Mouse (Mus musculus) CD4-positive, CD25-positive, alpha-beta regulatory T cell, adult 2 months (primary cell): Measurements from ENCODE around the gene P2rx5.

ENCODE experiments used
- DNase-seq: peaks from one replicate; pipeline ENCODE4 v3.0.0-alpha.2; 2012; ENCODE audit warnings: low read depth, low spot score

Gene P2rx5

GRCm38 (mm10) chr11:73159957-73160810, at the start of gene P2rx5:
Gene P2rx5 (plus strand): TSS chr11:73160421.
- DNase-seq: peak; percentile 30

DNA sequence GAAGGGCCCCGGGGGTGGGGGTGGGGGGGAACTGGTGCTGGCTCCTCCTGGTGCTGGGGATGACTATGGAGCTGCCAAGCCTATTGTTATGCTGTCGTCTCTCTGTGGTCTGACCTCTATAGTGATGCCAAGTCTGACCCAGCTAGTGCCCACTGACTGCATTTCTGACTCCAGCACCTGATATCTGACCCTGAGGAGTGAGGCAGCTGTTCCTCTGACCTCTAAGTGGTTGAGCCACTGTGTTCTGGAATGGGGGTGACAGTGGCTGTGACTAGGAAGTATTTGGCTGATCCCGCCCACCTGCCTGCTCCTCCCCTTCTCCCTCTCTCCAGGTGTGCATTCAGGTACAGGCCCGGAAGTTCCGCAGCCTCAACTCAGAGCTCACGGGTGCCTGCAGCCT, 48.8 kb upstream of the P2rx5 start:
- DNase-seq: no peak

DNA sequence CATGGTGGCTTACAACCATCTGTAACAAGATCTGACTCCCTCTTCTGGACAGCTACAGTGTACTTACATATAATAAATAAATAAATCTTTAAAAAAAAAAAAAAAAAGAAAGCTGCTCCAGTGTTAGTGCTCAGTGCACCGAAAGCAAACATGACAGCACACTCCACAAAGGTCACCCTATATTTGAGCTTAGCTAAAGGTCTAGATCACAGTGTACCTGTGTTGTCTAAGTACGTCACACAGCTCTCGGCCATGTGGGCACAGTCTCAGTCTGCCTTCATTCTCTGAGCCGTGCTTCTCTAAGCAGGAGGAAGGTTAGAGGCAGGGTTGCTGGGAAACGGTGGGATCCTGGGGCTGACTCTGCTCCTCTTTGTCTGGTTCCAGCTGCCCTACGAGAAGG, 33.7 kb upstream of the P2rx5 start:
- DNase-seq: no peak

GRCm38 (mm10) chr11:73131020-73131419, 29.2 kb upstream of the P2rx5 start:
- peak; percentile 84 for DNase-seq

- peak; percentile 25 for DNase-seq
Observed at GRCm38 (mm10) chr11:73132999-73133398, 27.2 kb upstream of the P2rx5 start.

GRCm38 (mm10) chr11:73134222-73134621, 26.0 kb upstream of the P2rx5 start:
- no peak for DNase-seq

- DNase-seq: peak; percentile 55
Observed at GRCm38 (mm10) chr11:73136587-73136986, 23.6 kb upstream of the P2rx5 start.

GRCm38 (mm10) chr11:73137116-73137515, 23.1 kb upstream of the P2rx5 start:
- peak; percentile 46 for DNase-seq

DNA sequence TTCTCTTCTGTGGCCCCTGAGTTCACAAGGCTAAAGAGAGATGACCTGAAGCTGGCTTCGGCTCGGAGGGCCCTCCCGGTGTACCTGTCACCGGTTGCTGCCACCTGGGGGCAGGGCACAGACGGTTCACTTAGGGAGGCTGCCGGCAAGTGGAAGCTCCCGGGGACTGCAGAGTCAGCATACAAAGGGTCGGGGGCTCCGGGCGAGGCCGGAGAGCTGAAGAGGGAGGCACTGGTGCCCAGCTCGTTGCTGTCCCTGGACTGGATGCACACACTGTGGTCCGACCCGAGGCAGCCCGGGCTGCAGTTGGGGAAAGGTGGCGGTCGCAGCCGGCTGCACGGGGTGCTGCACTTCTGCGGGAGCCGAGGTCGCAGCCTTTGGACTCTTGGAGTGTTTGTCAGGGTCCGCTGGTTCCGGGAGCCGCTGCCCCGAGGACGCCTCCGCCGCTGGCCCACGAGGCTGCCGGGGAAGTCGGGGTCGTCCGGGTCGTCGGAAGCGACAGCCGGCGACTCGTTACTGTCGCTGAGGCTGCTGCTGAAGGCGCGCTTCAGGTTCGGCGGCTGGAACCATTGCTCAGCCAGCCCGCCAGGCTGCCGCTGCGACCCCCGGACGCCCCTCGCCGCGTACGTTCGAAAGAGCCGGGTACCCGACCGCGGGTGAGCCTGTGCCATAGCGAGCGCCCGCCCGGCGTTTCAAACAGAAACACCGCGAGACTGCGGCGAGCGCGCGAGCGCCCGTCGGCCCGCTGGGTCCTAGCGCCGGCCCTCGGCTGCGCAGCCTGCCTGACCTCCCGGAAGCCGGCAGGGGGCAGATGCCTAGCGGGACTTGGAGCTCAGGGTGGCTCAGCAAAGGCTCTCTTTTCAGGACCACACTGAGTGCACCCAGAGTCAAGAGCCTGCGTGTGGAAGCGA, 22.4 kb upstream of the P2rx5 start, which contains the start of gene Haspin:
Gene Haspin, minus strand, starts transcription at position 704 of the 911 bp plus-strand sequence.
- DNase-seq: peak; percentile 94

DNA sequence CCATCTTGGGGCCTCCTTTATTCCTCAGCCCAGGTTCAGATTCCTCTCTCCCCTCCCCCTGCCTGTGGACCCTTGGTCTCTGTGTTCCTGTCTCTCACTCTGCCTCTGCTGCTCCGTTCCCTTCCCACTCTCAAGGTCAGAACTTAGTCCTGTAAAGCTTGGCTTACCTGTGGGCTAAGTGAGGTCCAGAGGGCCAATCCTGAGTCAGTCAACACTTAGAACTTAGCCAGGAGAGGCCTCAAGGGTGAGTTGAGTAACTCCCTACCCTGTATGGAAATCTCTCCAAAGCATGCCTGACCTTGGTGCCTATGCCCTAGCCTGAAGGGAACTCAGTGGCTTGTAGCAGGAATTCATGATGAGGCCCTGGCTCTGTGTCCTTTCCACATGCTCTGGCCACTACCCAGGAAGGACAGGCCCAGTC, 15.9 kb upstream of the P2rx5 start:
- DNase-seq: no peak

DNA sequence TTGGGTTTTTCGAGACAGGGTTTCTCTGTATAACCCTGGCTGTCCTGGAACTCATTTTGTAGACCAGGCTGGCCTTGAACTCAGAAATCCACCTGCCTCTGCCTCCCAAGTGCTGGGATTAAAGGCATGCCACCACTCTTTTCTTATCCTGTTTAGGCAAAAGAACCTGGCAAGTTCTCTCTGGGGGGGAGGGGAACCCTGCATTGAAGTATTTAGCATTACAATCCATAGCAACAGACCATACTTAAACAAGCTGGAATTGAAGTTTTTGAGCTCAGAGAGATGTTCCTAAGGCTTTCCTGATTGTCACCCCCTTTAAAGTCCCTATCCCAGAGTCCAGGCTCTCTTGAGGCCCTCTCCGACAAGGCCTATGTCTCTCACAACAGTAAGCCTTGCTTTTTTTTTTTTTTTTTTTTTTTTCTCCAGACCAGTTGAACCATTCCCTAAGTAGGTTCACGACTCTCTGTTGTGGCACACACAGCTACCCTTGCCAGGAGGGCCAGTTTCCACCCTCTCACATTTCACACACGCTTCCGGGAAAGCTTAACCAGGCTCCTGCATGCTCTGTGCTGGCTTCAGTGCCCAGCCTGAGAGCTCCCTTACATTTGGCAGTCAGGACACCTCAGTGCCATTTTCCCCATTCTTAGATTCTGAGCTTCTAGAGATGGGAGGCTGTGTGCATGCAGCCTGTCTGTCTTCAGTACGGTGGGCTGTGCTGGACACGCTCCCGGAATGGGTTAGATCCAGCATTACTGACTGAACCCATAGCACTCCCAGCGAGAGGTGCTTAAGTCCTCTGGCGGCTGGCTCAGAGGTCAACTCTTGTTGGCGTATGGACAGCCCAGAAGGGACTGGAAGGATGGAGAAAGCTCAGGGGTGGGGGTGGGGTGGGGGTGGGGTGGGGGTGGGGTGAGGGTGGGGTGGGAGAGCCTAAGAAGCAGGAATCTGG, 13.9 kb upstream of the P2rx5 start:
- DNase-seq: no peak

- no peak for DNase-seq
Observed at GRCm38 (mm10) chr11:73146975-73147365, 13.3 kb upstream of the P2rx5 start.

GRCm38 (mm10) chr11:73148209-73148608, 12.0 kb upstream of the P2rx5 start:
- DNase-seq: peak; percentile 25

DNA sequence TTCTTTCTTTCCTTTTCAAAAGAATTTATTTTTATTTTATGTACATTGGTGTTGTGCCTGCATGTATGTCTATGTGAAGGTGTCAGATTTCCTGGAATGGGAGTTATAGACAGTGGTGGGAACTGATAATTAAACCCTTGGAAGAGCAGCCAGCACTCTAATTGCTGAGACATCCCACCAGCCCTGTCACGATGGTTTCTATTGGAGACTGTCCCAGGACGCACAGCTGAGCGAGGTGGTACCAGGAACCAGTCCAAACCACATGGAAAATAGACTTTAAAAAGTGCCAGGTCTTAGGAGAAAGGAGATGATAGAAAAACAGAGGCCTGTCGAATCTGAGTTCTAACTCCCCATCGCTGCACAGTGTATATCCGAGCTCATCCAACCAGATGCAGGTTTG, 5.2 kb upstream of the P2rx5 start:
- DNase-seq: no peak

DNA sequence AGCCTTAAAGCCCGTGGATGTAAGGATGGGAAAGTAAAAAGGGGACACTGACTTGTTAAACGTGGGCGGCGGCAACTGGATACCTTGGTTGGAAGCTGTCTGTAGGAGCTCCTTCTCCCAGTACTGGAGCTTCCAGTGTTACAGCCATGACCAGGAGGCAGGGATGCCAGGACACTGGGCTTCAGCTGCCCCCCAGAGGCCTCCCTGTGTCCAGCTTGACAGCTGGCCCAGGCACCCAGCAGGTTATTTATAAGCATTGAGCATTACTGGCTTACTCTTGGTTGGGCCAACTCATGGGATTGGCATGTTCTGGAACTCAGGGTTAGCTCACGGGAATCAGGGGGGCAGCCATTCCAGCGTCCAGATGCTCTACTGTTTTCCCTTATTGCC, 585 bp downstream of the P2rx5 start:
- no peak for DNase-seq

DNA sequence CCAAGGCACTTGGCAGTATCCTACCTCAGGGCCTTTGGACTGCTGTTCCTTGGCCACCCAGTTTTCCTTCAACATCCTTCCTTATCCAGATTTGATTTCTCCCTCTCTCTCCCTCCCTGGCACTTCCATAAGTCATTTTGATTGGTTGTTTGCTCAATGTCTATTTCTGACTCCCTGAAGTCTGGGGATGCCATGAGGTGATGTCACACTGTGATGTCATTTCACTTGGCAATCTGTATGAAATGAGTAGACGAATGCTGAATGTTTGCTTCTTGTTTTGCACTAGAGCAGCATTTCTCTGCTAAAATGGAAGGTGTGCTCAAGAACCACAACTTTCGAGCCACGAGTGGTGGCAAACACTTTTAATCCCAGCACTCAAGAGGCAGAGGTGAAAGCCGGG, 1.4 kb downstream of the P2rx5 start:
- DNase-seq: no peak

DNA sequence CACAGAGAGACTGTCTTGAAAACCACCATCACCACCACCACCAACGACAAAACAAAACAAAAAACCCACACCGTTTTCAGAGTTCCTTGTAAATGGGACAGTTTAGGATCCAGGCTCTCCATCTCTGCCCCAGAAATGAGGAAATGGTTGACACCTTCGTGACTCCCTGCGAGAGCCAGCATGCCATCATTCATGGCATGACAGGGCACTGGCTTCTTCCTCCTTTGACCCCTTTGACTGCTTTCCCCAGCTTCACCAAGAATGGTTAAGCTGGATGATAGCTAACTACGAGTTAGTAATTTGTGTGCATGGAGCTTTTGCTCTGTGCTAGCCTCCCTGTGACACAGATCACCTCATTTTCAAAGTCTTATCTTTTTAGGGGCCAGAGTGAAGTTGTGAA, 2.1 kb downstream of the P2rx5 start:
- DNase-seq: no peak

- DNase-seq: no peak
Observed at GRCm38 (mm10) chr11:73168071-73168470, 7.8 kb downstream of the P2rx5 start.

GRCm38 (mm10) chr11:73168576-73168975, 8.4 kb downstream of the P2rx5 start:
- DNase-seq: no peak

DNA sequence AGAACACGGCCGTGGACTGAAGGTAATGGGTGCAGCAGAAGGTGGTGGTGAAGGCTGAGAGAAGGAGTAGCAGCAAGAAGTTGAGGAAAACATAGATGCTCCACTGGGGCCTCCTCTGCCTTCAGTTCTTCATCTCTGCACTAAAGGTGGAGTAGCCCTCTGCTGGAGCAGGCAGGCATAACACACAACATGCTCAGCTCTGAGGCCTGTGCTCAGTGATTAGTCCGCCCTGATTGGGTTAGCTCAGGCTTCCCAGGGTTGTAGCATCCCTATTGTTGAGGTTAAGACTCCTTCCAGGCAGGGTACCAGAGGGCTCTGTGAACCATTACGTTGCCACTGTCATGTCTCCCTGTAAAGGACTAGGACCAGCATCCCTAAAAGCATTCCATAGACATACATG, 9.0 kb downstream of the P2rx5 start:
- DNase-seq: peak; percentile 78

DNA sequence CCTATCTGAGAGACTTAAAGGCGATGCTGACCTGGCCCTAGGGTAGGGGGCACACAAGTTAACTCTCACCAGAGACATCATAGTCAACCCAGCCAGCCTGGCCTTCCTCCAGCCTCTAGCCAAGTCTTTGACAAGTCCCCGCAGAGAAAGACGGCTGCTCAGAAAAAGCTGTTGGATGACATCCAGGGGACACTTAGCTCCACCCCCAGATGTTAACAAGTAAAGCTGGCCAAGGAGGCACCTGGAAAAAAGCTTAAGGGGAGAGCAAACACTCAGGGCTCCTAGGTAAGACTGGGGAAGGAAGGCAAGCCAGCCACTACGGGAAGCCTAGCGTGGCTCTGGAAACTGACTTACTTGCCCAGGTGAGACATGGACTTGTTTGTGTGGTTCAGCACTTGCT, 12.0 kb downstream of the P2rx5 start:
- DNase-seq: no peak
